Mouse (Mus musculus): Measurements from ENCODE around the gene Tnks2. TPM values are rescaled to one million over a fixed set of nuclear protein-coding genes. Genes with fewer than 3 reads are reported as not detected.

Gene Tnks2
- polyA plus RNA-seq, 1 experiment from 2014 or later: 25.4 TPM

GRCm38 (mm10) chr19:36913064-36913463 is 79.0 kb downstream of the Tnks2 start:
- H3K27ac ChIP-seq (ENCODE audit: low read length): no peak overlapping the region
- no peaks in the 10 kb centered on the region for H3K36me3 ChIP-seq (ENCODE audit: insufficient read depth, low read length)
- ATAC-seq (no peak), DNase-seq (ENCODE audit: low spot score) (no peak)
- TF ChIP-seq EP300 (IDR thresholded peaks at IDR 0.05): no peak
- TF ChIP-seq CTCF (IDR thresholded peaks at IDR 0.05): no peak
- no peaks in the 10 kb centered on the region for H3K4me1 ChIP-seq (ENCODE audit: insufficient read depth, low read depth, low read length)
- H3K4me2 ChIP-seq (replicated peaks; ENCODE audit: low read depth, low read length): no peak overlapping the region
- 73% methylated on average over 7 of the region's 7 CpGs for WGBS
- H3K4me3 ChIP-seq (ENCODE audit: low read depth, low read length): no peak overlapping the region
- H3K27me3 ChIP-seq (replicated peaks; ENCODE audit: insufficient read depth, low read length): no peaks in the 10 kb centered on the region
- no peak overlapping the region for H3K9ac ChIP-seq (replicated peaks; ENCODE audit: low read depth)
- no peaks in the 10 kb centered on the region for H3K9me3 ChIP-seq (ENCODE audit: low read length)

GRCm38 (mm10) chr19:36916206-36916605 is 82.2 kb downstream of the Tnks2 start:
- H3K36me3 ChIP-seq (ENCODE audit: insufficient read depth, low read length): no peaks in the 10 kb centered on the region
- no peak overlapping the region for H3K9ac ChIP-seq (replicated peaks; ENCODE audit: low read depth)
- no peaks in the 10 kb centered on the region for H3K27me3 ChIP-seq (replicated peaks; ENCODE audit: insufficient read depth, low read length)
- H3K4me2 ChIP-seq (replicated peaks; ENCODE audit: low read depth, low read length): no peak overlapping the region
- H3K4me1 ChIP-seq (ENCODE audit: insufficient read depth, low read depth, low read length): no peaks in the 10 kb centered on the region
- ATAC-seq: no peak
- H3K4me3 ChIP-seq (ENCODE audit: low read depth, low read length): no peak overlapping the region
- no peak for DNase-seq (ENCODE audit: low spot score)
- no peaks in the 10 kb centered on the region for H3K9me3 ChIP-seq (ENCODE audit: low read length)
- 72% methylated on average over 4 of the region's 4 CpGs for WGBS
- no peak for TF ChIP-seq CTCF (IDR thresholded peaks at IDR 0.05)
- TF ChIP-seq EP300 (IDR thresholded peaks at IDR 0.05): no peak
- no peak overlapping the region for H3K27ac ChIP-seq (ENCODE audit: low read length)

- H3K36me3 ChIP-seq (ENCODE audit: insufficient read depth, low read length): no peaks in the 10 kb centered on the region
- H3K4me3 ChIP-seq (ENCODE audit: low read depth, low read length): no peak overlapping the region
- TF ChIP-seq CTCF (IDR thresholded peaks at IDR 0.05): no peak
- no peak for TF ChIP-seq EP300 (IDR thresholded peaks at IDR 0.05)
- 55% methylated on average over 1 of the region's 1 CpGs for WGBS
- no peak overlapping the region for H3K27ac ChIP-seq (ENCODE audit: low read length)
- ATAC-seq (no peak), DNase-seq (ENCODE audit: low spot score) (no peak)
- H3K9me3 ChIP-seq (ENCODE audit: low read length): no peaks in the 10 kb centered on the region
- no peaks in the 10 kb centered on the region for H3K4me1 ChIP-seq (ENCODE audit: insufficient read depth, low read depth, low read length)
- no peaks in the 10 kb centered on the region for H3K27me3 ChIP-seq (replicated peaks; ENCODE audit: insufficient read depth, low read length)
- H3K9ac ChIP-seq (replicated peaks; ENCODE audit: low read depth): no peak overlapping the region
- H3K4me2 ChIP-seq (replicated peaks; ENCODE audit: low read depth, low read length): no peak overlapping the region
These were observed 82.9 kb downstream of the Tnks2 start for GRCm38 (mm10) chr19:36916876-36917389.

- ATAC-seq (peak; percentile 80), DNase-seq (ENCODE audit: low spot score) (peak; percentile 80)
- no peaks in the 10 kb centered on the region for H3K27me3 ChIP-seq (replicated peaks; ENCODE audit: insufficient read depth, low read length)
- H3K36me3 ChIP-seq (ENCODE audit: insufficient read depth, low read length): no peaks in the 10 kb centered on the region
- peak overlapping the region; percentile 70 for H3K4me3 ChIP-seq (ENCODE audit: low read depth, low read length)
- WGBS: under 1% methylated on average over 78 of the region's 85 CpGs
- H3K27ac ChIP-seq (ENCODE audit: low read length): peak overlapping the region; percentile 87
- H3K4me2 ChIP-seq (replicated peaks; ENCODE audit: low read depth, low read length): peak overlapping the region; percentile 79
- peak overlapping the region; percentile 59 for H3K9ac ChIP-seq (replicated peaks; ENCODE audit: low read depth)
- no peaks in the 10 kb centered on the region; the same call in 1 of the 2 replicates for H3K4me1 ChIP-seq (ENCODE audit: insufficient read depth, low read depth, low read length)
- TF ChIP-seq EP300 (IDR thresholded peaks at IDR 0.05) (no peak), CTCF (IDR thresholded peaks at IDR 0.05) (peak; percentile 75)
- H3K9me3 ChIP-seq (ENCODE audit: low read length): no peaks in the 10 kb centered on the region
These were observed 84.6 kb downstream of the Tnks2 start for GRCm38 (mm10) chr19:36918441-36919301.

- H3K4me2 ChIP-seq (replicated peaks; ENCODE audit: low read depth, low read length): peak within 1 kb of the TSS; percentile 79
- DNase-seq (ENCODE audit: low spot score) (no peak), ATAC-seq (no peak)
- 11% methylated on average over 12 of the region's 12 CpGs for WGBS
- H3K4me3 ChIP-seq (ENCODE audit: low read depth, low read length): peak within 1 kb of the TSS; percentile 70
- no peak for TF ChIP-seq EP300 (IDR thresholded peaks at IDR 0.05)
- no peak for TF ChIP-seq CTCF (IDR thresholded peaks at IDR 0.05)
- no peaks in the 10 kb centered on the region for H3K9me3 ChIP-seq (ENCODE audit: low read length)
- H3K4me1 ChIP-seq (ENCODE audit: insufficient read depth, low read depth, low read length): no peaks in the 10 kb centered on the region; the same call in 1 of the 2 replicates
- no peaks in the 10 kb centered on the region for H3K36me3 ChIP-seq (ENCODE audit: insufficient read depth, low read length)
- H3K27me3 ChIP-seq (replicated peaks; ENCODE audit: insufficient read depth, low read length): no peaks in the 10 kb centered on the region
- H3K27ac ChIP-seq (ENCODE audit: low read length): peak within 1 kb of the TSS; percentile 87
- peak within 1 kb of the TSS; percentile 59 for H3K9ac ChIP-seq (replicated peaks; ENCODE audit: low read depth)
These were observed 85.4 kb downstream of the Tnks2 start, which contains the start of gene Fgfbp3 for GRCm38 (mm10) chr19:36919466-36919865. Gene Fgfbp3, minus strand, starts transcription at chr19:36919615.

- Histone ChIP-seq H3K36me3 (ENCODE audit: insufficient read depth, low read length) (no peaks in the 10 kb centered on the region), H3K9ac (replicated peaks; ENCODE audit: low read depth) (no peak overlapping the region), H3K9me3 (ENCODE audit: low read length) (no peaks in the 10 kb centered on the region), H3K27ac (ENCODE audit: low read length) (peak overlapping the region; percentile 85; the same call in 1 of the 2 replicates), H3K27me3 (replicated peaks; ENCODE audit: insufficient read depth, low read length) (no peaks in the 10 kb centered on the region), H3K4me2 (replicated peaks; ENCODE audit: low read depth, low read length) (no peak overlapping the region), H3K4me1 (ENCODE audit: insufficient read depth, low read depth, low read length) (peaks cover 4% of the 10 kb centered on the region; the same call in 1 of the 2 replicates), H3K4me3 (ENCODE audit: low read depth, low read length) (no peak overlapping the region)
- 16% methylated on average over 2 of the region's 2 CpGs for WGBS
- ATAC-seq: no peak
- TF ChIP-seq EP300 (IDR thresholded peaks at IDR 0.05): no peak
- TF ChIP-seq CTCF (IDR thresholded peaks at IDR 0.05): peak; percentile 61
- DNase-seq (ENCODE audit: low spot score): peak; percentile 81
These were observed 88.0 kb downstream of the Tnks2 start for GRCm38 (mm10) chr19:36922015-36922414.
